Mouse (Mus musculus): ENCODE results near the gene Mtif3.

DNA sequence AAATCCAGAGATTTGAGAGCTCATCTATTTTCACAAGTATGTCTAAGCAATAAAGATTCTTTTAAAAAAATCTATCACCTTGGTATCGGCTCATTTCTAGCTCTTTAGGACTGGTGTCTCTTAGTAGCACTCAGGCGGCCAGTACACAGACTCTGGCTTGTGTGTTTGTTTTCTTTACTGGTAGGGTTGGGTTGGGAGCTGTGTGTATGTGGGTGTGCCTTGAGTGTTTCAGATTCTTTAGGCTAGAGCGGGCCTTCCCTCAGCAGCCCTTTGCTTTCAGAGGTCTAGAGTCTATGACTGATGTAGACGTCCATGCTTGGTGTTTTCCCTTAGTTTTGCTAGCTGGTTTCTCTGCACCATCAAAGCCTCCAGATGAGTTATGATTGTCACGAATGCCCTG is 40.1 kb downstream of the Mtif3 start:
- TF ChIP-seq CTCF (IDR thresholded peaks at IDR 0.05; ENCODE audit: borderline replicate concordance, insufficient read depth, low read depth, low read length) (no peak), POLR2A (IDR thresholded peaks at IDR 0.05; ENCODE audit: borderline replicate concordance, insufficient read depth, low read length) (no peak)
